Mouse (Mus musculus): ENCODE measurements around the gene Coq8a. TPM values are rescaled to one million over a fixed set of nuclear protein-coding genes. Genes with fewer than 3 reads are reported as not detected.

Gene Coq8a
- total RNA-seq, 2 experiments from 2014 or later = 232 to 252 TPM

DNA sequence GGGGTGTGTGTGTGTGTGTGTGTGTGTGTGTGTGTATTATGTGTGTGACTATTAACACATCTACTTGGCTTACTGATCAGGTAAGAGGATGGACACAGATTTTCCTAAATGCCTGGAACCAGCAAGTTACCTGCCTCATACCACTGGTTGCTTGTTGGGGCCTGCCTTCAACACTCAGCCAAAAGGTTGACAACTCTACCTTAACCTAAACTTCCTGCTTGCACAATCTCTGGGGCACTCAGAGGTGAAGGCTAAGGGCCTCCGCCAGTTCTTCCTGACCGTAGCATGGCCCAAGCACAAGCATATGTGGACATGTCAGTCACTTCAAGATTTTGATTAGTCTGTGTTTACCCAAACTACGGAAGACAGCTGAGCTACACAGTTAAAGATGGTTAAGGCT lies 1.4 kb downstream of the Coq8a start:
- DNase-seq = no peak

- DNase-seq = no peak
Observed at GRCm38 (mm10) chr1:180196508-180196907, 2.9 kb downstream of the Coq8a start.

- DNase-seq = peak; percentile 97
Observed at GRCm38 (mm10) chr1:180195703-180196381, 3.6 kb downstream of the Coq8a start.

DNA sequence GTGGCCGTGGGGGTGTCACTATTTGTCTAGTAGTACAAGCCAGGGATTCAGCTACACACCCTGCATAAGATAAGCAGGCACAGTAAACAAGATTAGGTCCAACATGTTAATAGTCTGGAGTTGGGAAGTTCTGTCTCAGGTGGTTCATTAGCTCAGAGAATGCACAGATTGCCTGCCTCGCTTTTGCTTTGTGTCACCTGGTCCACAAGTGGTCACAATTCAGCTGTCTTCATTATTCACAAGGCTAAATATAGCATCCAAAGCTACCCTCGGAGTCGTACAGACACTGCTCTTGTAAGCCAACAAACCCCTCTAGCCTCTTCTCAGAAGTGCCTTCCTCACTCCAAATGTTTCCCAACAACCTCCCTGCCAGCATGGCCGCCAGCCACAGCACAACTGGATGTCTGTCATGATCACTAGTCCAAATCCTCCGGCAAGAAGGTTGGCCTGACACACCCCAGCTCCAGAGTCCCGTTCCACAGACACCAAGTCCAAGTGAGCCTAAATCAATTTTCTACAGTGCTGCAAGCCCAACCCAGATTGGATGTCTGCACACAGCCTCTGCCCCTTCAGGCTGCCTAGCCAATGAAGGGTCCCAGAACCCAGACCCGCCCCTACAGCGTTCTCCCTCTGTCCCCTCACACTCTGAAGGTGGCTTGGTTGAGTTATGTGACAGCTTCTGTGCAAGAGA lies 4.5 kb downstream of the Coq8a start:
- DNase-seq = peak; percentile 68

DNA sequence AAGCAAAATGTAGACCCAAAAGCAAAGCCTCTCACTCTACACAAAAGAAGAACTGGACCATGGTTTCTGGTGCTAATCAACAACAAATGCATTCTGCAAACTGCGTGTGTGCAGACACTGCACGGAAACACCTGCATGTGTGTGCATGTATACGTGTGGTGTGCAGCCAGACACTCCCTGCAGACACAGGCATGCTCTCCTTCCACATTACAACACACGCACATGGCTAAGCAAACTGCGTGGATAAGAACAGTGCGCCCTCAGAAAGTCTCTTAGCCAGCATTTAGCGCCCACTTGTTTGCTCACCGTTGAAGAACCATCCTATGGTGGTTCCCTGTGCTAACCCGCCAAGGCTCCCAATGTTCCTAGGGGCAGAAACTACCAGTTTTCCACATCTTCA lies 5.4 kb downstream of the Coq8a start:
- no peak for DNase-seq

- no peak for DNase-seq
Observed at GRCm38 (mm10) chr1:180193391-180193935, 5.9 kb downstream of the Coq8a start.

- DNase-seq = no peak
Observed at GRCm38 (mm10) chr1:180192866-180193265, 6.5 kb downstream of the Coq8a start.

GRCm38 (mm10) chr1:180191651-180192220 lies 7.7 kb downstream of the Coq8a start:
- no peak for DNase-seq

- no peak for DNase-seq
Observed at GRCm38 (mm10) chr1:180191112-180191511, 8.3 kb downstream of the Coq8a start.

DNA sequence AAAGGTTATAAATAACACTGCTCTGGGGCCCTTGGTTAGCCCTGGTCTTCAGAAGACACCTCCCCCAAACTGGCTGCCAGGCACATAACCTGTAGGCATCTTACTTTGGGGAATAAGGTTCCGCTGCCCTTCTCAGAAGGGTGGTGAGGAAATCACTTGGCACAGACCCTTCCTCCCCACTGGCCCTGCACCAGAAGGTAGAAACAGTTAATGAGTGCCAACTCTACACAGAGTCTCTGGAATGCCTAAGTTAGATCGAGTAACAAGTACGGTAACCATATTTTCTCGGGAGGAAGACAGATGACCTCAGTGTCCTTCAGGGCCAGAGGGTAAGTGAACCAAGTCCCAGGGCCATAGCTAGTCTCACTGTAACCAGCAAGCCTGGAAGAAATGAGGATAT lies 10.5 kb downstream of the Coq8a start:
- DNase-seq = no peak

DNA sequence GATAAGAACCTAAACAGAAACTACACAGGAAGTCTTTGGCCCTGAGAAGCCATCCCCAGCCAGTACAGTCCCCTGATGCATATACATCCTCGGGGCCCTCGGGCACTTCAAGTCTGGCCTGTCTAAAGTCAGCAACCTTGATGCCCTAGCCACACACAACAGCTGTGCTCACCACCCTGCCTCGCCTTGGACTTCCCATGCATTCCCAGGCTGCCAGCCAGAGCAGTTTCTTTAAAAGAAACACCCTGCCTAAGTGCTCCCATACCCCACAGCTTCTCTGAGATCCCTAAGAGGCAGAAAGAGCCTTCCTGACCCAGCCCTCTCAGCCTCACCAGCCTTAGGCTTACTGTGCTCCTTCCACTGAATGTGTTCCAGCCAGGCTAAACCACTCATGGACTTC lies 13.0 kb downstream of the Coq8a start:
- no peak for DNase-seq

- DNase-seq = peak; percentile 62
Observed at GRCm38 (mm10) chr1:180185877-180186276, 13.5 kb downstream of the Coq8a start.

GRCm38 (mm10) chr1:180184768-180185167 lies 14.6 kb downstream of the Coq8a start:
- DNase-seq = no peak

GRCm38 (mm10) chr1:180183525-180184159 lies 15.8 kb downstream of the Coq8a start:
- no peak for DNase-seq

- DNase-seq = no peak
Observed at GRCm38 (mm10) chr1:180182731-180183130, 16.7 kb downstream of the Coq8a start.

- no peak for DNase-seq
Observed at GRCm38 (mm10) chr1:180181966-180182319, 17.5 kb downstream of the Coq8a start.

DNA sequence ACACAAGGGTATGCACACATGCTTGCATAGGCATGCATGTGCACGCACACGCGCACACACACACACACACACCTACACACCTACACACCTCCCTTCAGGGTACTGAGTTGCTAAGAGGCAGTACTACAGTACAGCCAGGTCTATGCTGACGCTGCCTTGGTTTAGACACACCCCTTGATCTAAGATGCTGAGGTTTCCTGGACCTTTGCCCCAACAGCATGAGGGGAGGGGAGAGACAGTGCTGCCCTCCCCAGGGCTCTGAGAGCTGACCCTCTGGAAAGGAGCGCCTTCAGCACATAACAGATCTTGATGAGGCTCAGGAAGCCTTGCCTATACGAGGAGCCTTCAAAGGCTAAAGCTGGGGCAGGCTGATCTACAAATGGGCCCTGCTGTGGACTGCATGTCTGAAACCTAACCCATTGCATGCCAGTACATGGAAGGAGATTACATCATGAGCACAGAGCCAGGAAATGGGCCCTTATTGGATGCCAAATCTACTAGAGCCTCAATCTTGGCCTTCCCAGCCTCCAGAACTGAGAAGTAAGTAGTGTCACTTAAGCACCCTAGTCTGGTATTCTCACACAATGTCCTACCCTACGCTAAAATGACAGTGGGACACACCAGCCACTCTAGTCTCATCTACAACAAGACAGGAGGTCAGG lies 18.0 kb downstream of the Coq8a start:
- DNase-seq = no peak

- no peak for DNase-seq
Observed at GRCm38 (mm10) chr1:180179840-180180239, 19.6 kb downstream of the Coq8a start.

DNA sequence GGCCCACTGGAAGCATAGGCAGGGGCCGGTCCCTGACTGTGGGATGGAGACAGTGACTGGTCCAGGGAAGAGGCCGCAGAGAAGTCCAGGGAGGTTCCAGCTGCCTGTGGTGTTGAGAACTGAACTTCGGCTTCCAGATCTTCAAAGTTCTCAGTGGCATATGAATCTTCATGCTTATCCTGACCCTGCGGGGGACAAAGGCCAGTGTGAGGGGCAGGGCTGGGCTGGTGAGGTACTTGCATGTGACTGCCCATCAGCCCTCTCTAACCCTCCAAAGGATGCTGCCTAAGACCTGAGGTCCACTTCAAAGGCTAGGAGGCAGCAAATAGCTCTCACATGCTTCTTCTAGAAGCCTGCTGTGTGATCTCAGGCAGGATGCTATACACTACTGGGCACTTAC lies 20.3 kb downstream of the Coq8a start:
- no peak for DNase-seq

- no peak for DNase-seq
Observed at GRCm38 (mm10) chr1:180178340-180178739, 21.1 kb downstream of the Coq8a start.

- no peak for DNase-seq
Observed at GRCm38 (mm10) chr1:180176784-180177183, 22.6 kb downstream of the Coq8a start.

DNA sequence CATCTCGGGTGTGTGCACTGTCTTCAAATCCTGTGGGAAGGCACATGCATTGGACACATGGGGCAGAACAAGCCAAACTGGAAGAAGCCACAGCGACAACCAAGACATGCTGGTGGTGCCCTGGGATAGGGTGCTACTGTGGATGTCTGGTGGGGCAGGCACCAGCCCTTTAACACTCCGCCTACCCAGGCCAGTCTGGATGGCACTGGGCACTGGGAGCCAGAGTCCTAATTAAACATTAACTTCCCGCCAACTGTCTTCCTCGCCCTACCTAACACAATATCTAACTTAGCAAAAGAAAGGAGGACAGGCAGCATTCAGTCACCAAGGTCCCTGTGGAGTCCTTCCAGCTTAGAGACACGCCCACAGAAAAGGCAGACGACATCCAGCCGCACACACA lies 23.8 kb downstream of the Coq8a start:
- no peak for DNase-seq

- DNase-seq = no peak
Observed at GRCm38 (mm10) chr1:180175167-180175566, 24.2 kb downstream of the Coq8a start.
